Mouse (Mus musculus) midbrain, embryonic 16.5 days (tissue): ENCODE measurements at regions not wholly inside any gene's neighbourhood (a gene's known extent, or its start where the extent isn't known, plus 50 kb on each side); places are given as distances from the start of the nearest gene placed in this dataset. TPM values are rescaled to one million over a fixed set of nuclear protein-coding genes. Genes with fewer than 3 reads are reported as not detected.

ENCODE experiments used
- ATAC-seq: fragments of 200-750 bp; cut with Nextera tagmentation; 2 replicates; pipeline ENCODE4 v1.8.0; 2017; ENCODE audit warnings: moderate TSS enrichment
- H3K27ac ChIP-seq: fragments of 300-500 bp; sonication (generic); 2 replicates; pipeline ENCODE4 v1.5.1; 2014; ENCODE audit warnings: mild to moderate bottlenecking, low read length, mixed read lengths
- H3K27me3 ChIP-seq: fragments of 300-500 bp; sonication (generic); 2 replicates; pipeline ENCODE4 v1.6.1; 2014; ENCODE audit warnings: low read depth, low read length, mixed read lengths; ENCODE audit not compliant: control insufficient read depth, insufficient read depth
- H3K36me3 ChIP-seq: fragments of 300-500 bp; sonication (generic); 2 replicates; pipeline ENCODE4 v1.6.1; 2014; ENCODE audit warnings: mild to moderate bottlenecking, low read length, moderate library complexity, mixed read lengths; ENCODE audit not compliant: control insufficient read depth, insufficient read depth
- H3K4me1 ChIP-seq: fragments of 300-500 bp; sonication (generic); 2 replicates; pipeline ENCODE4 v1.6.1; 2014; ENCODE audit warnings: mild to moderate bottlenecking, low read length, mixed read lengths; ENCODE audit not compliant: control insufficient read depth, insufficient read depth
- H3K4me2 ChIP-seq: fragments of 300-500 bp; sonication (generic); 2 replicates; pipeline ENCODE4 v1.6.1; 2014; ENCODE audit warnings: mild to moderate bottlenecking, low read length, mixed read lengths
- H3K4me3 ChIP-seq: fragments of 300-500 bp; sonication (generic); 2 replicates; pipeline ENCODE4 v1.5.1; 2014; ENCODE audit warnings: low read depth, mild to moderate bottlenecking, low read length, moderate library complexity, mixed read lengths
- H3K9ac ChIP-seq: fragments of 300-500 bp; sonication (generic); 2 replicates; pipeline ENCODE4 v1.6.1; 2014; ENCODE audit warnings: low read depth, low read length, mixed read lengths
- H3K9me3 ChIP-seq: fragments of 300-500 bp; sonication (generic); replicated peaks from 2 replicates; pipeline ENCODE4 v1.6.1; 2014; ENCODE audit warnings: mild to moderate bottlenecking, low read length, mixed read lengths; ENCODE audit not compliant: control insufficient read depth, poor library complexity, severe bottlenecking
- WGBS: fragments of 180-500 bp; shearing (Covaris S2); extraction: QIAGEN DNeasy Blood & Tissue Kit; methylation state at CpG from one replicate; pipeline ENCODE4 v1.1.7; 2014; 5-methylcytosine and 5-hydroxymethylcytosine counted together
- microRNA-seq: library from miRNA; unstranded; fragments of <30 nt; microRNA quantifications from one replicate; pipeline ENCODE4, GENCODE M21; 2017

DNA sequence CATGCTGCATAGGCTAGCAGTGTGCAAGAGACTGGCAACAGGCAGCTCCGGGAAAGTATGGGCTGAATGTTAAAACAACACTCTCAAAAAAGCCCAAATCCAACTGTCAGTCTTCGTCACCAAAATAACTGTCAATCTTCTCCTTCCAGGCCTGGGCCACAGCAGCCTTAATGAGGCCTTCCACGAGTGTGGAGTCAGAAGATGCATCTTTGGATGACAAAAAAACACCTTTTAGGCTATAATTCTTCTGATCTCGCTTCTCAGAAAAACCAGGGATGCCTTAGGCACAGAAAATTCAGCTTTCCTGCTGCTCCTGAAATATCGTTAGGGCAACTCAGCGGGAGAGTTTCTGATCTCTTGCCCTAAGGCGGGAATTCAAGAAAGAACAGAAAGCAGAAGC lies 82.2 kb upstream of the Zpld1 start:
- Histone ChIP-seq H3K27ac (no peak overlapping the region), H3K4me2 (no peak overlapping the region), H3K36me3 (no peaks in the 10 kb centered on the region), H3K9ac (no peak overlapping the region), H3K4me3 (no peak overlapping the region), H3K27me3 (no peaks in the 10 kb centered on the region), H3K9me3 (no peaks in the 10 kb centered on the region), H3K4me1 (no peaks in the 10 kb centered on the region)
- ATAC-seq = peak; percentile 62; the same call in 1 of the 2 replicates
- WGBS = 58% methylated on average over 7 of the region's 7 CpGs

DNA sequence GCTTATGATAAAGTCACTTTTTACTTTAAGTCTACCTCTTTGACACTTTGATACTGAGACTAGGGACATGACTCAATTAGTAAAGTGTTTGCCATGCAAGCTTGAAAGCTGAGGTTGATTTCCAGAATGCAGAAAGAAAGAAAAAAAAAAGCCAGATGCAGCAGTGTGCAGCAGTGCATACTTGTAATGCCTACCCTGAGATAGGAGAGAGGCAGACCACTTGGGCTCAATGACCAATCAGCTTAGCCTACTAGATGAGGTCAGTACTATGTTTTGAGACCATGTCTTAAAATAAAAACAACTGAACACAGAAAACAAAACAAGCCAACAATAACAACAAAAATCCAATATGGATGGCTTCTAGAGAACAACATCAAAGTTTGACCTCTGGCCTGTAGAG lies 81.4 kb upstream of the Zpld1 start:
- Histone ChIP-seq H3K27ac (no peak overlapping the region), H3K36me3 (no peaks in the 10 kb centered on the region), H3K4me1 (no peaks in the 10 kb centered on the region), H3K4me2 (no peak overlapping the region), H3K27me3 (no peaks in the 10 kb centered on the region), H3K9ac (no peak overlapping the region), H3K4me3 (no peak overlapping the region), H3K9me3 (no peaks in the 10 kb centered on the region)
- ATAC-seq = no peak

DNA sequence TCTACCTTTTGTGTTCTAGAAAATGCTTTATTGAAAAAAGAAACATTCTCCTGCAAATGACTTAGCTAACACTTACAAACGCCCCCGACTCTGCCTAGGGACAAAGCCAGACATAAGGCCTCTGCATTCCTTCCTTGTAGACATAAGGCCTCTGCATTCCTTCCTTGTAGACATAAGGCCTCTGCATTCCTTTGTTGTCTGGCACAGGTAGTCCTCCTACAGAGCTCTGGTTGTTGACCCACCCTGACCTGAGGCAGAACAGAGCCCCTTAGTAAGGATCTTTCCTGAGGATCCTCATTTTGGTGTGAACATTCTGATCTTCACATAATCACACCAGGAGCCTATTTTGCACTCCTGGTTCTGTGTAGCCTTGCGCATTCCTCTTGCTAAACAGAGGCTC lies 80.9 kb upstream of the Zpld1 start:
- no peak for ATAC-seq
- Histone ChIP-seq H3K4me1 (no peaks in the 10 kb centered on the region), H3K36me3 (no peaks in the 10 kb centered on the region), H3K4me3 (no peak overlapping the region), H3K9ac (no peak overlapping the region), H3K27me3 (no peaks in the 10 kb centered on the region), H3K4me2 (no peak overlapping the region), H3K27ac (no peak overlapping the region), H3K9me3 (no peaks in the 10 kb centered on the region)
- 79% methylated on average over 3 of the region's 3 CpGs for WGBS

DNA sequence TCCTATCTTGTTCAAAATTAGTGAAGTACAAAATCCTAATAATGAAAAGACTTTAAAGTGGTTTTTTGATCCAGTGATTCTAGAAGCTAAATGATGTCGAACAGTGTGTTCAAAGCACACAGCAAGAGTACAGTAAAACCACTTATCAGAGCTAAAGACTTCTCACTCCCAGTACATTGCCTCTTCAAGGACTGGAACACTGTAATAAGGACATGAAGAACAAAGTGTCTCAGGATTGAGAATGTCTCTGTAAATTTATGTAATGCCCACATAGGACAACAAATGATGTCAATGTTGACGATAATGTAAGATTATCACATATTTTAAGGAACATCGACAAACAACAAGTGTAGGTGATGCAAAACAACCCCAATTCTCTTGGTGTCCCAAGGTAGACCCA lies 78.1 kb upstream of the Zpld1 start:
- no peaks in the 10 kb centered on the region for H3K27me3 ChIP-seq
- no peaks in the 10 kb centered on the region for H3K4me1 ChIP-seq
- no peak overlapping the region for H3K27ac ChIP-seq
- ATAC-seq = no peak
- no peak overlapping the region for H3K4me2 ChIP-seq
- no peak overlapping the region for H3K4me3 ChIP-seq
- H3K9me3 ChIP-seq = no peaks in the 10 kb centered on the region
- no peaks in the 10 kb centered on the region for H3K36me3 ChIP-seq
- 97% methylated on average over 3 of the region's 3 CpGs for WGBS
- no peak overlapping the region for H3K9ac ChIP-seq

DNA sequence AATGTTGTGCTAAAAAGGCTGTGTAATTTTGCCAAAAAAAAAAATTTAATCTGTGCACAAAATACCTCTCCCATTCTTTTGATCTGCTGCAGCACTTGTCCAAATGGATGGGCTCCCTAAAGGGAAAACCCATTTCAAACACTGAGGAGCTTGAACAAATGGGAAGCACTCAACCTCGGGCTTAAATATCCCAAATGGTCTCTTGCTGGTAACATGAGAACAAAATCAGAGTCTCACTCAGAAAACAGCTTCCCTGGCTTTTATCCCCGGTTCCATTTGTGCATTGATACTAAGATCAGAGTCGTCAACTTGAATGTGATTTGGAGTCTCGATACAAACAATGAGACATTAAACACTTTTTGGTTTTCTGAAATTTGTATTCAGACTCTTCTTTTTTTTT lies 59.9 kb upstream of the Zpld1 start:
- ATAC-seq = no peak
- WGBS = 30% methylated on average over 4 of the region's 4 CpGs

DNA sequence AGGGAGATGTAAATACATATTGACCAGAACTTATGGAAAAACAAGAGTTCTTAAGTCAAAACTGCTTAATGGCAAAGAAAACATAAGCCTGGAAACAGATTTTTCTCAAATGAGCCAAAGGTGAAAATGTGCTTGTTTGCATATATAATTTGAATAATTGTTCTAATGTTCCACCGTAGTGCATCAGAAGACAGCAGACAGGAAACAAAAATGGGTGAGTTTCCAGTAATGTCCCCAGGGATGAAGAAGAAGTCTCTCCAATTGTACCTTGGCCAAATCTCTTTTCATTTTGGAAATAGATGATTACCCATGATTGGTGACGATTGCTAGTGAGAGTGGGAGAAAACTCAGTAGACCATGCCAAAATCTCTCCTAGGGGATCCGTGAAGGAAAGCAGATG lies 58.3 kb upstream of the Zpld1 start:
- 79% methylated on average over 3 of the region's 3 CpGs for WGBS
- Histone ChIP-seq H3K27me3 (no peaks in the 10 kb centered on the region), H3K27ac (no peak overlapping the region), H3K9me3 (no peaks in the 10 kb centered on the region), H3K4me2 (no peak overlapping the region), H3K4me3 (no peak overlapping the region), H3K36me3 (no peaks in the 10 kb centered on the region), H3K4me1 (no peaks in the 10 kb centered on the region), H3K9ac (no peak overlapping the region)
- no peak for ATAC-seq

More for the DNA sequence above, 59.9 kb upstream of the Zpld1 start:
- no peak overlapping the region for H3K4me2 ChIP-seq
- no peaks in the 10 kb centered on the region for H3K36me3 ChIP-seq
- no peak overlapping the region for H3K4me3 ChIP-seq
- H3K9ac ChIP-seq = no peak overlapping the region
- H3K4me1 ChIP-seq = no peaks in the 10 kb centered on the region
- H3K27me3 ChIP-seq = no peaks in the 10 kb centered on the region
- H3K9me3 ChIP-seq = no peaks in the 10 kb centered on the region
- no peak overlapping the region for H3K27ac ChIP-seq

Small RNA genes lying in the stretch of these regions (microRNA-seq; reads per million reads assigned to microRNA genes)
- not detected for gene Mir5118
